Mouse (Mus musculus): ENCODE results near the gene Isg15.

DNA sequence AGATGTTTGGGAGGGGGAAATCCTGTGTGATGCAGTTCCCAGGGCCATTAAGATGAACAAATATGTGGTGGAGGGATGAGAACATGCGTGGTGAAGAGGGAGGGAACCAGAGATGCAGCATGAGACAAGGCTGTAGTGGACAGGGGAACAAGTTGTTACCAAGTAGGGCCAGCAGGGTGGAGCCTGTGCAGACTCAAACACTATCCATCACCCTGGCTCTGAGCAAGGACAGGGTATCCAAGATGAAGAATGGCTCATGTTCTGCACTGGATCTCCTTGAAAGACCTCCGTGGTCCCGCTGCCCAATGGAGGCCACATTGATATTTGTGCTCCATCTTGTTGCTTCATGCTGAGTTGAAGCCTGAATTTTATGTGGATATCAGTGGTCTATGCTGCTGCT is 45.8 kb downstream of the Isg15 start:
- TF ChIP-seq CTCF (IDR thresholded peaks at IDR 0.05) (no peak), EP300 (IDR thresholded peaks at IDR 0.05) (no peak)
